Mouse (Mus musculus) limb, embryonic 11.5 days (tissue): ENCODE data around the gene Nr6a1. TPM values are rescaled to one million over a fixed set of nuclear protein-coding genes. Genes with fewer than 3 reads are reported as not detected.
A peak's percentile ranks its signal among the peaks of the same experiment; 100 is the strongest.

Experiments
- ATAC-seq: fragments of 200-750 bp; cut with Nextera tagmentation; 2 replicates; pipeline ENCODE4 v1.8.0; 2017; ENCODE audit warnings: low read depth; ENCODE audit not compliant: insufficient number of reproducible peaks, low FRiP score, low TSS enrichment
- DNase-seq: peaks from one replicate; pipeline ENCODE4 v3.0.0-alpha.2; 2015; ENCODE audit warnings: low spot score
- H3K27ac ChIP-seq: fragments of 300-500 bp; sonication (generic); replicated peaks from 2 replicates; pipeline ENCODE4 v1.5.1; 2014; ENCODE audit warnings: low read depth, mild to moderate bottlenecking, low read length
- H3K27me3 ChIP-seq: fragments of 300-500 bp; sonication (generic); 2 replicates; pipeline ENCODE4 v1.6.1; 2014; ENCODE audit warnings: mild to moderate bottlenecking, low read length, mixed read lengths; ENCODE audit not compliant: control insufficient read depth, insufficient read depth
- H3K36me3 ChIP-seq: fragments of 300-500 bp; sonication (generic); 2 replicates; pipeline ENCODE4 v1.6.1; 2014; ENCODE audit warnings: mild to moderate bottlenecking, low read length, moderate library complexity, mixed read lengths; ENCODE audit not compliant: control insufficient read depth, insufficient read depth
- H3K4me1 ChIP-seq: fragments of 300-500 bp; sonication (generic); 2 replicates; pipeline ENCODE4 v1.6.1; 2014; ENCODE audit warnings: low read length, mixed read lengths; ENCODE audit not compliant: control insufficient read depth, insufficient read depth
- H3K4me2 ChIP-seq: fragments of 300-500 bp; sonication (generic); 2 replicates; pipeline ENCODE4 v1.6.1; 2014; ENCODE audit warnings: low read depth, mild to moderate bottlenecking, moderate library complexity; ENCODE audit not compliant: severe bottlenecking
- H3K4me3 ChIP-seq: fragments of 300-500 bp; sonication (generic); 2 replicates; pipeline ENCODE4 v1.5.1; 2014; ENCODE audit warnings: low read depth, low read length
- H3K9ac ChIP-seq: fragments of 300-500 bp; sonication (generic); 2 replicates; pipeline ENCODE4 v1.6.1; 2014; ENCODE audit warnings: mild to moderate bottlenecking, low read length
- H3K9me3 ChIP-seq: fragments of 300-500 bp; sonication (generic); 2 replicates; pipeline ENCODE4 v1.6.1; 2016; ENCODE audit warnings: low read length; ENCODE audit not compliant: control insufficient read depth
- WGBS: fragments of 180-500 bp; shearing (Covaris S2); extraction: QIAGEN DNeasy Blood & Tissue Kit; methylation state at CpG from one replicate; pipeline ENCODE4 v1.1.7; 2014; 5-methylcytosine and 5-hydroxymethylcytosine counted together
- polyA plus RNA-seq: library from polyadenylated mRNA; unstranded; fragments of >200 nt; fragmentation: Nextera tagmentation; extraction: Ambion mirVana; gene quantifications from 2 replicates; pipeline ENCODE4 v1.2.1, GENCODE M21; 2014

The Nr6a1 gene
- polyA plus RNA-seq, 1 experiment from 2014 or later: 1.3 TPM

GRCm38 (mm10) chr2:38735740-38736139 is 191.7 kb downstream of the Nr6a1 start:
- Histone ChIP-seq H3K4me1 (no peaks in the 10 kb centered on the region), H3K36me3 (no peaks in the 10 kb centered on the region), H3K4me3 (no peak overlapping the region), H3K27me3 (no peaks in the 10 kb centered on the region), H3K9ac (no peak overlapping the region), H3K27ac (no peak overlapping the region), H3K9me3 (no peaks in the 10 kb centered on the region), H3K4me2 (no peak overlapping the region)
- DNase-seq (no peak), ATAC-seq (no peak)

DNA sequence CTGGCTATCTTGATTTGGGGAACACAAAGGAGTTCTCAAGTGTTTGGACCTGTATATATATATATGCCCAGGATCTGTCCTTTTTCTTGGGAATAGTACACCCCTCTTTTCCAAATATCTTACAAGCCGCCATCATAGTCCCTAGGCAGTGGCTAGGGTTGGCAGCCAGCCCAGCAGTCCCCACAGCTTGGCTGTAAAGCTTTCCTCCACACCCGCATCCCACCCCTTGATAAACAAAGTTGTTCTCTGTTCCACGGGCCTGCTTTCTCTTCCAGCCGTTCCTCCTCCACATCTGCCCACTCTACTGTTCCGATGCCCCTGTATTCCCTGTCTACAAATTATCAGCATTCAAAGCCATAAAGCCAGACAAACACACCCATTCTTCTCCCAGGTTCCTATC is 192.8 kb downstream of the Nr6a1 start:
- no peak overlapping the region for H3K27ac ChIP-seq
- 86% methylated on average over 5 of the region's 5 CpGs for WGBS
- no peak overlapping the region for H3K4me3 ChIP-seq
- no peaks in the 10 kb centered on the region for H3K9me3 ChIP-seq
- no peaks in the 10 kb centered on the region for H3K27me3 ChIP-seq
- H3K36me3 ChIP-seq: no peaks in the 10 kb centered on the region
- no peak for ATAC-seq
- DNase-seq: no peak
- no peak overlapping the region for H3K4me2 ChIP-seq
- no peak overlapping the region for H3K9ac ChIP-seq
- no peaks in the 10 kb centered on the region for H3K4me1 ChIP-seq

DNA sequence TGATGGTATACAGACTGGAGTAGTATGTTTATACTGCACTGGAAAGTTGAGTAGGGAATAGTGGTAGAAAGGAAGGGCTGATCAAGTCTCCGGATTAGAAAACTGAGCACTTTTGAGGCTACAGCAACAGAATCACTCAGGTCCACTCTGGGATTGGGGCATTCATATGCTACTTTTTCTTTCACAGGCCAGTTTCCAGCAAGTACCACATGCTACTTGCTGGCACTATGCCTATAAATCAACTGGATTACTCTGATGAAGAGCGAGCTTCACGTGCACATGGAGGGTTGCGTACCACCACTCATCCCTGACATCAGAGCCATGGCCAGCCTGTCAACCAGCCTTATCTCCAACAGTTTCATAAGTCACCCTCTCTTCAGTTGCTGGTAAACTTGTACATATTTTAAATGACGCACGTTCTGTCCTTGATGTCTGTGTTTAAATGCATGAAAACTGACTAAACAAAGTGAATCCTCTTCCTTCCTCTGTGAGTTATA is 197.1 kb downstream of the Nr6a1 start:
- no peak overlapping the region for H3K27ac ChIP-seq
- no peak for ATAC-seq

DNA sequence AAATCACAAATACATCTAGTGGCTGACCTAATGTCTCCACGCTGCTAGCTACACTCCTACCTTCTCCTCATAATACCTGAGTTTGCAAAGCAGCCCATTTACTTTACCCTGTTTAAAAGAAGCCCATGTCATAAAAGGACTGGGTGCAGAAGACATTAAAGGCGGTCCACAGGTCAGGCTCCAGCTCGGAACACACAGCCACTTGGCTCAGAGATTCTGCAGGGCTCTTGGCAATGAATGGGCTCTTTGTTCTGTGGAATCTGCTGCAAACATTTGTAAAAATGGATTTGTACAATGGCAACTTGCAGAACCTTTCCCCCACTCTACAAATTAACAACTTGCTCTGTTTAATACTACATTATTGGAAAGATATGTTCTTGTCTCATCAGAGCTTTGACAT is 202.1 kb downstream of the Nr6a1 start:
- H3K9me3 ChIP-seq: no peaks in the 10 kb centered on the region
- H3K27ac ChIP-seq: 0 out of 2 replicates have a peak overlapping the region, but pooled peaks have one; percentile 30
- H3K4me2 ChIP-seq: no peak overlapping the region
- H3K36me3 ChIP-seq: no peaks in the 10 kb centered on the region
- DNase-seq: peak; percentile 28
- no peak overlapping the region for H3K4me3 ChIP-seq
- WGBS: 61% methylated on average over 3 of the region's 3 CpGs
- H3K4me1 ChIP-seq: no peaks in the 10 kb centered on the region
- no peaks in the 10 kb centered on the region for H3K27me3 ChIP-seq
- no peak for ATAC-seq
- no peak overlapping the region for H3K9ac ChIP-seq

More for the DNA sequence above, 197.1 kb downstream of the Nr6a1 start:
- Histone ChIP-seq H3K4me3 (no peak overlapping the region), H3K27me3 (no peaks in the 10 kb centered on the region), H3K4me1 (no peaks in the 10 kb centered on the region), H3K36me3 (no peaks in the 10 kb centered on the region), H3K4me2 (no peak overlapping the region), H3K9ac (no peak overlapping the region), H3K9me3 (no peaks in the 10 kb centered on the region)
- DNase-seq: no peak
- 93% methylated on average over 6 of the region's 6 CpGs for WGBS

GRCm38 (mm10) chr2:38723378-38723777 is 204.1 kb downstream of the Nr6a1 start:
- no peak overlapping the region for H3K4me2 ChIP-seq
- H3K9me3 ChIP-seq: no peaks in the 10 kb centered on the region
- no peak for DNase-seq
- ATAC-seq: no peak
- H3K4me1 ChIP-seq: no peaks in the 10 kb centered on the region
- no peak overlapping the region for H3K9ac ChIP-seq
- WGBS: 85% methylated on average over 4 of the region's 4 CpGs
- no peak overlapping the region for H3K4me3 ChIP-seq
- no peak overlapping the region for H3K27ac ChIP-seq
- H3K27me3 ChIP-seq: no peaks in the 10 kb centered on the region
- no peaks in the 10 kb centered on the region for H3K36me3 ChIP-seq

DNA sequence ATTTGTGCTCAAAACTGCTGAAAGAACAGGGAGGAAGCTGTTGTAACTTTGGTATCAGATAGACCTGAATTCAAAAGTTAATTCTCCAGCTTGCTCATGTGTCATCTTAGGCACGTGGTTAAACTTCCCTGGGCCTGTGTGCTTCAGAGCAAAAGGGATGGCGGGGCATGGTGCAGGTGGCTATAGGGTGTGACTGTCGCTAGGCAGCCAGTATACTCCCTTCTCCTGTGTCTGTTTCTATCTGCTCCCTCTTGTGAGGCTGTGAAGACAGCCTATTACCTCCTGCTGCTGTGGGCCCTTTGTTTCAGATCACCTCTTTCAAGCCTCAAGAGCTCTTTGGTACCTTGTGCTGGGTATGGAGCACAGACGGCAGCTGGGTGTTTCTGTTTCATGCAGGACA is 205.4 kb downstream of the Nr6a1 start:
- no peaks in the 10 kb centered on the region for H3K9me3 ChIP-seq
- H3K4me1 ChIP-seq: no peaks in the 10 kb centered on the region
- H3K4me3 ChIP-seq: no peak overlapping the region
- no peaks in the 10 kb centered on the region for H3K36me3 ChIP-seq
- H3K27ac ChIP-seq: no peak overlapping the region
- H3K9ac ChIP-seq: no peak overlapping the region
- WGBS: 67% methylated on average over 4 of the region's 4 CpGs
- no peak for DNase-seq
- no peaks in the 10 kb centered on the region for H3K27me3 ChIP-seq
- no peak overlapping the region for H3K4me2 ChIP-seq
- ATAC-seq: no peak

- ATAC-seq (no peak), DNase-seq (no peak)
- no peak overlapping the region for H3K4me3 ChIP-seq
- H3K27me3 ChIP-seq: no peaks in the 10 kb centered on the region
- H3K9me3 ChIP-seq: no peaks in the 10 kb centered on the region
- H3K36me3 ChIP-seq: no peaks in the 10 kb centered on the region
- no peaks in the 10 kb centered on the region for H3K4me1 ChIP-seq
- no peak overlapping the region for H3K9ac ChIP-seq
- no peak overlapping the region for H3K27ac ChIP-seq
- 81% methylated on average over 2 of the region's 2 CpGs for WGBS
- no peak overlapping the region for H3K4me2 ChIP-seq
These were observed 206.8 kb downstream of the Nr6a1 start for GRCm38 (mm10) chr2:38720661-38721060.

DNA sequence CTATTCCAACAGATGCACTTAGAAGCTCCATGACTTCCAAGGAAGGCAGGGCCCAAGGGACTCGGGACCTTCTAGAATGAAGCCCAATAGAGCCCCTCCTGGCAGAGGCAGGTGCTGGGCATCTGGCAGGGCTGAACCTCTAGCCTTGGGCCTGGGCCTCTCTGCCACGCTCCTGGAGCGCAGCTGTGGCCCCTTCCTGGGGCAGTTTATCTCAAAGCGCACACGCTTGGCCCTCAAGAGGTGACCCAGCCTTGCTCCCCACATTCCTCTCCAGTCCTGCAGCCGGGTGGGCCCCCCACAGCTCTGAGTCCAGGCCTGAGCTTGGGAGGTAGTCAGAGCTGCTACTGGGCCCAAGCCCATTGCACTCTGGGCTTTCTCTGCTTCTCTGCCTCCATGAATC is 208.1 kb downstream of the Nr6a1 start:
- no peak overlapping the region for H3K27ac ChIP-seq
- ATAC-seq (no peak), DNase-seq (no peak)
- H3K4me2 ChIP-seq: no peak overlapping the region
- no peaks in the 10 kb centered on the region for H3K27me3 ChIP-seq
- H3K36me3 ChIP-seq: no peaks in the 10 kb centered on the region
- no peaks in the 10 kb centered on the region for H3K9me3 ChIP-seq
- WGBS: 77% methylated on average over 6 of the region's 6 CpGs
- H3K4me3 ChIP-seq: no peak overlapping the region
- H3K9ac ChIP-seq: no peak overlapping the region
- no peaks in the 10 kb centered on the region for H3K4me1 ChIP-seq

GRCm38 (mm10) chr2:38718676-38719075 is 208.8 kb downstream of the Nr6a1 start:
- H3K27ac ChIP-seq: no peak overlapping the region
- DNase-seq (no peak), ATAC-seq (no peak)
- no peak overlapping the region for H3K4me2 ChIP-seq
- H3K27me3 ChIP-seq: peaks cover 5% of the 10 kb centered on the region
- H3K4me1 ChIP-seq: no peaks in the 10 kb centered on the region
- H3K9me3 ChIP-seq: no peaks in the 10 kb centered on the region
- H3K4me3 ChIP-seq: no peak overlapping the region
- 69% methylated on average over 7 of the region's 8 CpGs for WGBS
- H3K9ac ChIP-seq: no peak overlapping the region
- no peaks in the 10 kb centered on the region for H3K36me3 ChIP-seq
